Mouse (Mus musculus): ENCODE data around the gene Ada. TPM values are rescaled to one million over a fixed set of nuclear protein-coding genes. Genes with fewer than 3 reads are reported as not detected.

The Ada gene
- polyA plus RNA-seq, 2 experiments, result 8.1 to 9.5 TPM

GRCm38 (mm10) chr2:163719616-163720015 lies 30.4 kb downstream of the Ada start:
- no peak overlapping the region for H3K9ac ChIP-seq (ENCODE audit: low read depth, low read length, severe bottlenecking)
- 49% methylated on average over 4 of the region's 4 CpGs for WGBS
- ATAC-seq (ENCODE audit: low FRiP score, low read depth), result no peak; the same call in 1 of the 2 replicates

GRCm38 (mm10) chr2:163718951-163719603 lies 31.0 kb downstream of the Ada start:
- Histone ChIP-seq H3K9me3 (ENCODE audit: control insufficient read depth, low read length) (no peaks in the 10 kb centered on the region), H3K36me3 (ENCODE audit: control insufficient read depth, insufficient read depth, low read length) (0 out of 2 replicates have a peak, but pooled peaks cover 14% of the 10 kb centered on the region), H3K4me3 (replicated peaks; ENCODE audit: low read length) (no peak overlapping the region), H3K9ac (ENCODE audit: low read depth, low read length, severe bottlenecking) (no peak overlapping the region), H3K27ac (replicated peaks; ENCODE audit: low read depth, low read length) (0 out of 2 replicates have a peak overlapping the region, but pooled peaks have one; percentile 29), H3K4me2 (replicated peaks; ENCODE audit: low read depth, low read length, severe bottlenecking) (no peak overlapping the region), H3K27me3 (ENCODE audit: control insufficient read depth, insufficient read depth, low read length) (no peaks in the 10 kb centered on the region), H3K4me1 (ENCODE audit: control insufficient read depth, insufficient read depth, low read length) (peaks cover 4% of the 10 kb centered on the region; the same call in 1 of the 2 replicates)
- WGBS, result 41% methylated on average over 9 of the region's 9 CpGs
- TF ChIP-seq POLR2A (IDR thresholded peaks at IDR 0.05; ENCODE audit: borderline replicate concordance, extremely low read depth, insufficient read depth, insufficient read length), result no peak
- DNase-seq (ENCODE audit: low spot score) (peak; percentile 90), ATAC-seq (ENCODE audit: low FRiP score, low read depth) (peak; percentile 78)

More at GRCm38 (mm10) chr2:163719616-163720015, 30.4 kb downstream of the Ada start:
- Histone ChIP-seq H3K36me3 (ENCODE audit: control insufficient read depth, insufficient read depth, low read length) (peaks cover 19% of the 10 kb centered on the region; the same call in 1 of the 2 replicates), H3K27me3 (ENCODE audit: control insufficient read depth, insufficient read depth, low read length) (no peaks in the 10 kb centered on the region), H3K4me1 (ENCODE audit: control insufficient read depth, insufficient read depth, low read length) (peaks cover 4% of the 10 kb centered on the region; the same call in 1 of the 2 replicates), H3K4me2 (replicated peaks; ENCODE audit: low read depth, low read length, severe bottlenecking) (no peak overlapping the region), H3K27ac (replicated peaks; ENCODE audit: low read depth, low read length) (no peak overlapping the region), H3K4me3 (replicated peaks; ENCODE audit: low read length) (no peak overlapping the region), H3K9me3 (ENCODE audit: control insufficient read depth, low read length) (no peaks in the 10 kb centered on the region)
- TF ChIP-seq POLR2A (IDR thresholded peaks at IDR 0.05; ENCODE audit: borderline replicate concordance, extremely low read depth, insufficient read depth, insufficient read length), result no peak
- DNase-seq (ENCODE audit: low spot score), result no peak

GRCm38 (mm10) chr2:163718526-163718925 lies 31.5 kb downstream of the Ada start:
- Histone ChIP-seq H3K4me1 (ENCODE audit: control insufficient read depth, insufficient read depth, low read length) (peaks cover 4% of the 10 kb centered on the region; the same call in 1 of the 2 replicates), H3K9me3 (ENCODE audit: control insufficient read depth, low read length) (no peaks in the 10 kb centered on the region), H3K36me3 (ENCODE audit: control insufficient read depth, insufficient read depth, low read length) (0 out of 2 replicates have a peak, but pooled peaks cover 9% of the 10 kb centered on the region), H3K9ac (ENCODE audit: low read depth, low read length, severe bottlenecking) (no peak overlapping the region), H3K4me2 (replicated peaks; ENCODE audit: low read depth, low read length, severe bottlenecking) (no peak overlapping the region), H3K27me3 (ENCODE audit: control insufficient read depth, insufficient read depth, low read length) (no peaks in the 10 kb centered on the region), H3K27ac (replicated peaks; ENCODE audit: low read depth, low read length) (no peak overlapping the region), H3K4me3 (replicated peaks; ENCODE audit: low read length) (no peak overlapping the region)
- ATAC-seq (ENCODE audit: low FRiP score, low read depth) (0 out of 2 replicates have a peak, but pooled peaks have one; percentile 1), DNase-seq (ENCODE audit: low spot score) (no peak)
- no peak for TF ChIP-seq POLR2A (IDR thresholded peaks at IDR 0.05; ENCODE audit: borderline replicate concordance, extremely low read depth, insufficient read depth, insufficient read length)
- 30% methylated on average over 2 of the region's 2 CpGs for WGBS

- Histone ChIP-seq H3K36me3 (ENCODE audit: control insufficient read depth, insufficient read depth, low read length) (no peaks in the 10 kb centered on the region), H3K27me3 (ENCODE audit: control insufficient read depth, insufficient read depth, low read length) (no peaks in the 10 kb centered on the region), H3K4me1 (ENCODE audit: control insufficient read depth, insufficient read depth, low read length) (peaks cover 4% of the 10 kb centered on the region; the same call in 1 of the 2 replicates), H3K9me3 (ENCODE audit: control insufficient read depth, low read length) (no peaks in the 10 kb centered on the region), H3K4me3 (replicated peaks; ENCODE audit: low read length) (no peak overlapping the region), H3K4me2 (replicated peaks; ENCODE audit: low read depth, low read length, severe bottlenecking) (no peak overlapping the region), H3K27ac (replicated peaks; ENCODE audit: low read depth, low read length) (no peak overlapping the region), H3K9ac (ENCODE audit: low read depth, low read length, severe bottlenecking) (no peak overlapping the region)
- WGBS, result 13% methylated on average over 6 of the region's 6 CpGs
- ATAC-seq (ENCODE audit: low FRiP score, low read depth) (peak; percentile 47; the same call in 1 of the 2 replicates), DNase-seq (ENCODE audit: low spot score) (peak; percentile 71)
- no peak for TF ChIP-seq POLR2A (IDR thresholded peaks at IDR 0.05; ENCODE audit: borderline replicate concordance, extremely low read depth, insufficient read depth, insufficient read length)
Measured at GRCm38 (mm10) chr2:163716853-163717252, 33.2 kb downstream of the Ada start.

- Histone ChIP-seq H3K4me2 (replicated peaks; ENCODE audit: low read depth, low read length, severe bottlenecking) (no peak overlapping the region), H3K4me1 (ENCODE audit: control insufficient read depth, insufficient read depth, low read length) (peaks cover 4% of the 10 kb centered on the region; the same call in 1 of the 2 replicates), H3K27me3 (ENCODE audit: control insufficient read depth, insufficient read depth, low read length) (no peaks in the 10 kb centered on the region), H3K4me3 (replicated peaks; ENCODE audit: low read length) (no peak overlapping the region), H3K9me3 (ENCODE audit: control insufficient read depth, low read length) (no peaks in the 10 kb centered on the region), H3K27ac (replicated peaks; ENCODE audit: low read depth, low read length) (no peak overlapping the region), H3K36me3 (ENCODE audit: control insufficient read depth, insufficient read depth, low read length) (no peaks in the 10 kb centered on the region), H3K9ac (ENCODE audit: low read depth, low read length, severe bottlenecking) (no peak overlapping the region)
- WGBS, result 39% methylated on average over 8 of the region's 8 CpGs
- ATAC-seq (ENCODE audit: low FRiP score, low read depth) (no peak), DNase-seq (ENCODE audit: low spot score) (no peak)
- no peak for TF ChIP-seq POLR2A (IDR thresholded peaks at IDR 0.05; ENCODE audit: borderline replicate concordance, extremely low read depth, insufficient read depth, insufficient read length)
Measured at GRCm38 (mm10) chr2:163716448-163716847, 33.6 kb downstream of the Ada start.
